Mouse (Mus musculus): ENCODE measurements around the gene Clec2e.

Clec2e gene

GRCm38 (mm10) chr6:129056237-129056636 lies 44.5 kb downstream of the Clec2e start:
- no peak for DNase-seq

- DNase-seq, result no peak
Measured at GRCm38 (mm10) chr6:129051731-129052130, 49.0 kb downstream of the Clec2e start.

GRCm38 (mm10) chr6:129051086-129051485 lies 49.6 kb downstream of the Clec2e start:
- DNase-seq, result no peak

GRCm38 (mm10) chr6:129049596-129050251 lies 51.0 kb downstream of the Clec2e start:
- no peak for DNase-seq

GRCm38 (mm10) chr6:129048857-129049473 lies 51.7 kb downstream of the Clec2e start:
- DNase-seq, result peak; percentile 61

GRCm38 (mm10) chr6:129048381-129048780 lies 52.3 kb downstream of the Clec2e start:
- no peak for DNase-seq

GRCm38 (mm10) chr6:129045601-129046000 lies 55.1 kb downstream of the Clec2e start, which contains the start of gene Klrb1f:
TSS of gene Klrb1f (plus strand) at chr6:129045901.
- no peak for DNase-seq

GRCm38 (mm10) chr6:129042470-129042869 lies 58.2 kb downstream of the Clec2e start:
- no peak for DNase-seq
